Mouse (Mus musculus): Measurements from ENCODE around the gene Rbm19. TPM values are rescaled to one million over a fixed set of nuclear protein-coding genes. Genes with fewer than 3 reads are reported as not detected.

Rbm19 gene
- polyA plus RNA-seq, 1 experiment from 2014 or later, result 12.3 TPM

DNA sequence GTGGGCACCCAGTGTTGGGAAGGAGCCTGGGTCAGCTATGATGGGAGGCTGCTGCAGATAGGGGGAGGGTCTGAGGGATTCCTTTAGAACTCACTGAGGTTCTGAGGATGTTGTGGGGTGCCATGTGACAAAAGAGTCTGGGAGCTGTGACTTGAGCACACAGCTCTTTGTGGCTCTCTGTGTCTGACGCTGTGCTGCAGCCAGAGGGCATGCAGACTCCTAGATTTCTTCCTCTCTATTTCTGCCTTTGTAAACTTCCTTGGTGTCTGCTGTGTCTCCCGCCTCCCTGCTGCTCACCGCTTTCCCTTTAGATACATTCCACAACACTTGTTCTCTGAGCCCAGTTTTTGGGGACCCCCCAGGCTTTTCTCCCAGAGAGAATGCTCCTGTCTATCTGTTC, 36.9 kb downstream of the Rbm19 start:
- Histone ChIP-seq H3K27me3 (no peaks in the 10 kb centered on the region), H3K9ac (no peak overlapping the region), H3K4me3 (no peak overlapping the region), H3K36me3 (no peaks in the 10 kb centered on the region), H3K27ac (no peak overlapping the region), H3K4me2 (no peak overlapping the region), H3K4me1 (replicated peaks) (peaks cover 6% of the 10 kb centered on the region; the same call in 1 of the 2 replicates), H3K9me3 (replicated peaks) (no peaks in the 10 kb centered on the region)
- 87% methylated on average over 3 of the region's 3 CpGs for WGBS
- ATAC-seq (replicated peaks; ENCODE audit: insufficient number of reproducible peaks, insufficient read depth, low FRiP score, low read depth), result no peak

DNA sequence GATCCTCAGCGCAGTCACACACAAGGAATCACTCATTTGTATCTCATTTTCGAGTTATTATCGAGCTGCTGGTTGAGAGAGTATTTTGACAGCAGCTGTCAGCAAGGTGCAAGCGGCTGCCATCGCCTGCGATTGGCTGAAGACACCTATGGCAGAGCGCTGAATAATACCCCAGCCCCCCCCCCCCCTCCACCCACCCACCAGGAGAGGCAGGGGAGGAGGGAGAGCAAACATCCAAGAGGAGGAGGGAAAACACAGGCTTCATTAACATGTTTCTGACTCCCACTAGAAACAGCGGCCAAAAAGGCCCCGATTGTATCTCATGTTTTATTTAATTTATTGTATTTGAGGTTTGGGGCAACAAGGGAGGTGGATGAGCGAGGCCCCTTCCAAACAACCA, 39.4 kb downstream of the Rbm19 start:
- Histone ChIP-seq H3K9me3 (replicated peaks) (no peaks in the 10 kb centered on the region), H3K4me3 (no peak overlapping the region), H3K4me1 (replicated peaks) (peaks cover 6% of the 10 kb centered on the region; the same call in 1 of the 2 replicates), H3K27me3 (no peaks in the 10 kb centered on the region), H3K27ac (no peak overlapping the region), H3K36me3 (no peaks in the 10 kb centered on the region), H3K4me2 (no peak overlapping the region), H3K9ac (no peak overlapping the region)
- ATAC-seq (replicated peaks; ENCODE audit: insufficient number of reproducible peaks, insufficient read depth, low FRiP score, low read depth), result no peak
- 64% methylated on average over 10 of the region's 10 CpGs for WGBS

GRCm38 (mm10) chr5:120156166-120156909, 40.1 kb downstream of the Rbm19 start:
- no peak overlapping the region for H3K4me3 ChIP-seq
- peak; percentile 53 for ATAC-seq (replicated peaks; ENCODE audit: insufficient number of reproducible peaks, insufficient read depth, low FRiP score, low read depth)
- no peak overlapping the region for H3K27ac ChIP-seq
- 0 out of 2 replicates have a peak overlapping the region, but pooled peaks have one; percentile 4 for H3K4me2 ChIP-seq
- 42% methylated on average over 21 of the region's 21 CpGs for WGBS
- no peak overlapping the region for H3K9ac ChIP-seq
- H3K36me3 ChIP-seq, result no peaks in the 10 kb centered on the region
- no peaks in the 10 kb centered on the region for H3K27me3 ChIP-seq
- H3K4me1 ChIP-seq (replicated peaks), result peaks cover 6% of the 10 kb centered on the region; the same call in 1 of the 2 replicates
- no peaks in the 10 kb centered on the region for H3K9me3 ChIP-seq (replicated peaks)

GRCm38 (mm10) chr5:120157115-120157514, 40.9 kb downstream of the Rbm19 start:
- H3K4me1 ChIP-seq (replicated peaks), result peaks cover 6% of the 10 kb centered on the region; the same call in 1 of the 2 replicates
- H3K9ac ChIP-seq, result no peak overlapping the region
- 64% methylated on average over 3 of the region's 3 CpGs for WGBS
- H3K27me3 ChIP-seq, result no peaks in the 10 kb centered on the region
- ATAC-seq (replicated peaks; ENCODE audit: insufficient number of reproducible peaks, insufficient read depth, low FRiP score, low read depth), result no peak
- H3K9me3 ChIP-seq (replicated peaks), result no peaks in the 10 kb centered on the region
- H3K4me3 ChIP-seq, result no peak overlapping the region
- peak overlapping the region; percentile 22; the same call in 1 of the 2 replicates for H3K27ac ChIP-seq
- no peak overlapping the region for H3K4me2 ChIP-seq
- H3K36me3 ChIP-seq, result no peaks in the 10 kb centered on the region

- peaks cover 6% of the 10 kb centered on the region; the same call in 1 of the 2 replicates for H3K4me1 ChIP-seq (replicated peaks)
- H3K9ac ChIP-seq, result no peak overlapping the region
- no peaks in the 10 kb centered on the region for H3K27me3 ChIP-seq
- 85% methylated on average over 2 of the region's 2 CpGs for WGBS
- H3K9me3 ChIP-seq (replicated peaks), result no peaks in the 10 kb centered on the region
- no peak overlapping the region for H3K4me3 ChIP-seq
- no peak for ATAC-seq (replicated peaks; ENCODE audit: insufficient number of reproducible peaks, insufficient read depth, low FRiP score, low read depth)
- no peak overlapping the region for H3K27ac ChIP-seq
- H3K36me3 ChIP-seq, result no peaks in the 10 kb centered on the region
- H3K4me2 ChIP-seq, result no peak overlapping the region
These were observed 42.2 kb downstream of the Rbm19 start for GRCm38 (mm10) chr5:120158476-120158875.

GRCm38 (mm10) chr5:120160923-120161658, 44.8 kb downstream of the Rbm19 start:
- ATAC-seq (replicated peaks; ENCODE audit: insufficient number of reproducible peaks, insufficient read depth, low FRiP score, low read depth), result no peak

DNA sequence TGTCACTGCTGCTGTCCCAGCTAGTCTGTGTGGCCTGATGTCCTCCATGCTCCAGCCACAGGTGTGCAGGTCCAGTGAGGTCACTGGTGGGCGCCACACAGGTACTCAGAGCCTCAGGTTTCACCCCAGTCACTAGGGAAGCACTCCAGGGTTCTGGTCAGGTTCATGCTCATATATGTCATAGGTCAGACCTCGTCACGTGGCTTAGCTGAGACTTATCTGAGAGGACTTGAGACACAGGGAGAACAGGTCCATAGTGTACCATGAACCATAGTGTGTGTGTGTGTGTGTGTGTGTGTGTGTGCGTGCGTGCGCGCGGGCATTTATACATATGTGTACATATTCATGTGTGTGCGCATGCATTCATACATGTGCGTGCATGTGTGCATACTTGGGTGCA, 46.4 kb downstream of the Rbm19 start:
- no peak for ATAC-seq (replicated peaks; ENCODE audit: insufficient number of reproducible peaks, insufficient read depth, low FRiP score, low read depth)
- Histone ChIP-seq H3K4me3 (no peak overlapping the region), H3K27ac (no peak overlapping the region), H3K9me3 (replicated peaks) (no peaks in the 10 kb centered on the region), H3K36me3 (no peaks in the 10 kb centered on the region), H3K4me2 (no peak overlapping the region), H3K27me3 (no peaks in the 10 kb centered on the region), H3K9ac (no peak overlapping the region), H3K4me1 (replicated peaks) (0 out of 2 replicates have a peak, but pooled peaks cover 2% of the 10 kb centered on the region)
- WGBS, result 96% methylated on average over 10 of the region's 10 CpGs

More at GRCm38 (mm10) chr5:120160923-120161658, 44.8 kb downstream of the Rbm19 start:
- 85% methylated on average over 8 of the region's 8 CpGs for WGBS
- Histone ChIP-seq H3K9ac (no peak overlapping the region), H3K4me2 (no peak overlapping the region), H3K4me3 (no peak overlapping the region), H3K9me3 (replicated peaks) (no peaks in the 10 kb centered on the region), H3K4me1 (replicated peaks) (peaks cover 7% of the 10 kb centered on the region; the same call in 1 of the 2 replicates), H3K27ac (no peak overlapping the region), H3K36me3 (no peaks in the 10 kb centered on the region), H3K27me3 (no peaks in the 10 kb centered on the region)

GRCm38 (mm10) chr5:120163428-120163827, 47.2 kb downstream of the Rbm19 start:
- Histone ChIP-seq H3K9me3 (replicated peaks) (no peaks in the 10 kb centered on the region), H3K27ac (no peak overlapping the region), H3K4me3 (no peak overlapping the region), H3K9ac (no peak overlapping the region), H3K4me2 (no peak overlapping the region), H3K27me3 (no peaks in the 10 kb centered on the region), H3K4me1 (replicated peaks) (0 out of 2 replicates have a peak, but pooled peaks cover 2% of the 10 kb centered on the region), H3K36me3 (no peaks in the 10 kb centered on the region)
- WGBS, result 76% methylated on average over 6 of the region's 6 CpGs
- no peak for ATAC-seq (replicated peaks; ENCODE audit: insufficient number of reproducible peaks, insufficient read depth, low FRiP score, low read depth)

GRCm38 (mm10) chr5:120164450-120164849, 48.2 kb downstream of the Rbm19 start:
- Histone ChIP-seq H3K4me2 (no peak overlapping the region), H3K4me3 (no peak overlapping the region), H3K27ac (no peak overlapping the region), H3K9ac (no peak overlapping the region), H3K9me3 (replicated peaks) (no peaks in the 10 kb centered on the region), H3K27me3 (no peaks in the 10 kb centered on the region), H3K4me1 (replicated peaks) (0 out of 2 replicates have a peak, but pooled peaks cover 2% of the 10 kb centered on the region), H3K36me3 (no peaks in the 10 kb centered on the region)
- ATAC-seq (replicated peaks; ENCODE audit: insufficient number of reproducible peaks, insufficient read depth, low FRiP score, low read depth), result no peak
- WGBS, result 76% methylated on average over 11 of the region's 11 CpGs

GRCm38 (mm10) chr5:120165061-120165942, 49.0 kb downstream of the Rbm19 start:
- H3K4me3 ChIP-seq, result no peak overlapping the region
- no peaks in the 10 kb centered on the region for H3K27me3 ChIP-seq
- H3K4me1 ChIP-seq (replicated peaks), result 0 out of 2 replicates have a peak, but pooled peaks cover 2% of the 10 kb centered on the region
- no peak overlapping the region for H3K4me2 ChIP-seq
- no peak overlapping the region for H3K27ac ChIP-seq
- no peak overlapping the region for H3K9ac ChIP-seq
- no peaks in the 10 kb centered on the region for H3K9me3 ChIP-seq (replicated peaks)
- ATAC-seq (replicated peaks; ENCODE audit: insufficient number of reproducible peaks, insufficient read depth, low FRiP score, low read depth), result no peak
- H3K36me3 ChIP-seq, result no peaks in the 10 kb centered on the region
- WGBS, result 77% methylated on average over 9 of the region's 9 CpGs
